Mouse (Mus musculus): Measurements from ENCODE around the gene Proca1.

The Proca1 gene

GRCm38 (mm10) chr11:78240193-78240857 is 47.1 kb downstream of the Proca1 start:
- DNase-seq: no peak

- DNase-seq: peak; percentile 21
Measured at GRCm38 (mm10) chr11:78245261-78245626, 52.1 kb downstream of the Proca1 start.

- DNase-seq: peak; percentile 91
Measured at GRCm38 (mm10) chr11:78245627-78246317, 52.6 kb downstream of the Proca1 start, which contains the start of the genes Sdf2 and Supt6. Gene Sdf2 (plus strand): TSS chr11:78245746. Gene Supt6 (minus strand): TSS chr11:78245987.

GRCm38 (mm10) chr11:78246318-78247011 is 53.3 kb downstream of the Proca1 start:
- DNase-seq: no peak

GRCm38 (mm10) chr11:78247012-78247348 is 53.8 kb downstream of the Proca1 start:
- no peak for DNase-seq

- DNase-seq: no peak
Measured at GRCm38 (mm10) chr11:78247727-78248140, 54.5 kb downstream of the Proca1 start.

Measured in lung, postnatal 14 days (tissue).